Mouse (Mus musculus): Measurements from ENCODE around the gene Gm21954. TPM values are rescaled to one million over a fixed set of nuclear protein-coding genes. Genes with fewer than 3 reads are reported as not detected.

Gene Gm21954
- total RNA-seq, 4 experiments from 2014 or later, result not detected

GRCm38 (mm10) chr3:55462904-55463668 lies 8.9 kb downstream of the Gm21954 start:
- DNase-seq, result no peak

- DNase-seq, result peak; percentile 22
Observed at GRCm38 (mm10) chr3:55461685-55462655, 10.0 kb downstream of the Gm21954 start.

- DNase-seq, result no peak
Observed at GRCm38 (mm10) chr3:55461092-55461491, 10.9 kb downstream of the Gm21954 start.

GRCm38 (mm10) chr3:55452464-55452863 lies 19.5 kb downstream of the Gm21954 start:
- DNase-seq, result no peak

GRCm38 (mm10) chr3:55451877-55452276 lies 20.1 kb downstream of the Gm21954 start:
- DNase-seq, result no peak

GRCm38 (mm10) chr3:55451035-55451434 lies 21.0 kb downstream of the Gm21954 start:
- DNase-seq, result no peak

GRCm38 (mm10) chr3:55449148-55449547 lies 22.9 kb downstream of the Gm21954 start:
- no peak for DNase-seq

GRCm38 (mm10) chr3:55447486-55448460 lies 24.2 kb downstream of the Gm21954 start:
- peak; percentile 57 for DNase-seq

- DNase-seq, result no peak
Observed at GRCm38 (mm10) chr3:55446681-55447080, 25.3 kb downstream of the Gm21954 start.

- no peak for DNase-seq
Observed at GRCm38 (mm10) chr3:55443725-55444124, 28.3 kb downstream of the Gm21954 start.

GRCm38 (mm10) chr3:55443271-55443670 lies 28.7 kb downstream of the Gm21954 start:
- DNase-seq, result no peak

- no peak for DNase-seq
Observed at GRCm38 (mm10) chr3:55442012-55442645, 29.9 kb downstream of the Gm21954 start.

GRCm38 (mm10) chr3:55440342-55440741 lies 31.7 kb downstream of the Gm21954 start:
- DNase-seq, result no peak

- DNase-seq, result no peak
Observed at GRCm38 (mm10) chr3:55438824-55439446, 33.1 kb downstream of the Gm21954 start.

GRCm38 (mm10) chr3:55434276-55434675 lies 37.7 kb downstream of the Gm21954 start:
- DNase-seq, result no peak

GRCm38 (mm10) chr3:55431223-55431622 lies 40.8 kb downstream of the Gm21954 start:
- DNase-seq, result no peak

- no peak for DNase-seq
Observed at GRCm38 (mm10) chr3:55430022-55430549, 41.9 kb downstream of the Gm21954 start.

GRCm38 (mm10) chr3:55423640-55424397 lies 48.2 kb downstream of the Gm21954 start:
- no peak for DNase-seq

GRCm38 (mm10) chr3:55420436-55421083 lies 51.5 kb downstream of the Gm21954 start:
- no peak for DNase-seq

Data from adrenal gland, adult 8-10 months (tissue).